Mouse (Mus musculus) liver, adult (tissue): ENCODE measurements around the gene Lmf1.
A peak's percentile ranks its signal among the peaks of the same experiment; 100 is the strongest.

Experiments used
- GATA4 ChIP-seq: IDR thresholded peaks from 2 replicates; pipeline ENCODE4 v1.6.1; 2014; ENCODE audit warnings: mild to moderate bottlenecking, low read length; ENCODE audit not compliant: insufficient replicate concordance

Gene Lmf1

DNA sequence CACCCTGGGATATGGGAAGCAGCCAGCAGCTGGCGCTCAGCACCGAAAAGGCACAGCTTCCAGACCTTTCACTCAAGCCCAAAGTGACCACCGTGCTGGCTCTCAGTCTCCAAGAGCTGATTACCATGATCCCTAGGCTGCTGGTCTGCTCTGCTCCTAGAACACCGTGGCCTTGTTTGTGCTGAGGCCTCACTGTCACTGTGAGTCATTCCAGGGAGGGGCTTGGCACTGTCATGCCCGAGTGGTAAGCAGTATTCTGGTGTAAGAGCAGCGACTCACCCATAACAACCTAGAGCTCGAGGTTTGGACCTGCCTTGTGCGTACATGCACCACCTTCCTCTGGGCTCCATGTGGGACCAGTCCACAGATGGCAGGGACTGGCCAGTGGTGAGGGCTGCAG lies 63.1 kb downstream of the Lmf1 start:
- TF ChIP-seq GATA4, result no peak

DNA sequence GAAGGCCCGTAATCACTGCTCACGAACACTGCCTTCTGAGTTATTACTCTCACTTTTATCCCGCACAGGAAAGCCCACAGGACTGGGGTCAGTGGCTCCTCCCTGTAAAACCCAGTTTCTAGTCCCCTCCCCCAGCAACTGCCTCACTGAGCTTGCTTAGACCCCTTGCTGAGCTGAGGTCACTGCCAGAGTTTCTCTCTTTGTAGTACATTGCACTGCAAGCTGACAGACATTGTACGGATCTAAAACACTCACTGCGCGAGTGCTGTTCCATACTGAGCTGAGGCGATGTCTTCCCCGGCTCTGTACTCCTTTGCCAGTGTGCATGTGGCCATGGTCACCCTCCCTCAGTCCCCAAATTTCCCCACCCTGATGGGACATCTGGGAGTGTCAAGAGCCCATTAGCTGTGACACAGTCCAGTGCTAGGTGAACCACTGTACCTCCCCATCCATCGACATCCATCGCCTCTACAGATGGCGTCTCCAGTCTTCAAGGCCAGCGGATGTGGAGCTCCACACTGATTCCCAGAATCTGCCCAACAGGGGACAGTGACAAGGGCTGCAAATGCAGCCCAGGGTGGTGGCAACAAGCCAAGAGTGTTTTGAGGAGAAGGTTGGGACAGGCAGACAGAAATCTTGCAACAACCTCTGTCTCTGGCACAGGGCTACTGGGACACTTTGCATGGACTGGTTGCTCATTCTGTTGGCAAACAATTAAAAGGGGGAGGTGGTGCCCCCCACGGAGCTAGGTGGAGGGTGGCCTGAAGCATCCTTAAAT lies 64.8 kb downstream of the Lmf1 start:
- no peak for TF ChIP-seq GATA4

GRCm38 (mm10) chr17:25644761-25645160 lies 65.9 kb downstream of the Lmf1 start:
- TF ChIP-seq GATA4, result no peak

DNA sequence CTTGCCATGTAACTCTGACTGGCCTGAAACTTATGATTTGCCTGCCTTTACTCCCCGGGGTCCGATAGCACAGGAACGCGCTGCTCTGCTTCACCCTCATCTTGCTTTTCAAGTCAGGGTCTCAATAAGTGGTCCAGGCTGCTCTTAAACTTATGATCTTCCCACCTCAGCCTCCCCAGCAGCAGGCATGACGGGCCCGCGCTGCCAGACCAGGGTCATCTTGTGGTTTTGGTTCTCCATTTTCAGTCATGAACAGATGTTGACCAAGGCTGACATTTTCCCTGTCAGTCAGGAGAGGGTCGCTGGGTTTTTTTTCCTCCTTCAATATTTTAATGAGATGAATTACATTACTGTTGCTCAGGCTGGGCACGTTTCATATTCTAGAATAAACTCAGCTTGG lies 66.8 kb downstream of the Lmf1 start:
- no peak for TF ChIP-seq GATA4

GRCm38 (mm10) chr17:25647901-25648300 lies 69.0 kb downstream of the Lmf1 start:
- peak; percentile 49; the same call in 1 of the 2 replicates for TF ChIP-seq GATA4

GRCm38 (mm10) chr17:25648678-25649216 lies 69.9 kb downstream of the Lmf1 start:
- TF ChIP-seq GATA4, result peak; percentile 23; the same call in 1 of the 2 replicates

DNA sequence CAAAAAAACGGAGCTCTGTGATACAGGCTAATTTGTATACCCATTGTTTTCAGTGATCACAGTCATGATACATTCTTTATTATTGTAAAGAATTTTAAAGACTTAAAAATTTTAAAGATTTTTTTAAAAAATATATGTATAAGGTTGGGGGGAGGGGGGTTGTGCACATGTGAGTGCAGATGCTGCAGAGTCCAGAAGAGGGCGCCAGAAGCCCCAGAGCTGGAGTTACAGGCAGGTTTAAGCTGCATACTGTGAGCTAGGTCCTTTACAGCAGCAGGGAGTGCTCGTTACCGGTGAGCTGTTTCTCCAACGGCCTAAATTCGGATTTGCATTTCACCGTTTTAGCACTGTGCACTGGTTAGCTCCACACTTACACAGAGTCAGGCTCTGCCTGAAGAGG lies 71.8 kb downstream of the Lmf1 start:
- no peak for TF ChIP-seq GATA4

DNA sequence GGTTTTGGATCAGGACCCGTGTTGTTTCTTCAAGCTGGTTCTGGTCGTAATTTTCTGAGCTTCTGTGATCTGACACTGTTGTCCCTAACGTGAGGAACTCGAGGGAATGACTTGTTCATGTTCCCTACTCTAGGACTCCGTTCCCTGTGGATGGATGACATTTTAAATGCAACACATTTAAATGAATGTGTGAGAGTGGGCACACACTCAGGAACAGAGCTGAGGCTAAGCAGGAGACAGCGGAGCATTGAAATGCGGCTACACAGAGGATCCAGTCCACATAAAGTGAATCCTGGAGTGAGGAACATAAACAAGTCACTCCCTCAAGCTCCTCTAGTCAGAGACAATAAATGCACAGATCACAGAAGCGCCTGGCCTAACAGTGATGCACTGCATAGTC lies 73.4 kb downstream of the Lmf1 start:
- no peak for TF ChIP-seq GATA4

GRCm38 (mm10) chr17:25656142-25656825 lies 77.4 kb downstream of the Lmf1 start:
- no peak for TF ChIP-seq GATA4

- TF ChIP-seq GATA4, result no peak
Measured at GRCm38 (mm10) chr17:25656826-25657189, 77.9 kb downstream of the Lmf1 start.

DNA sequence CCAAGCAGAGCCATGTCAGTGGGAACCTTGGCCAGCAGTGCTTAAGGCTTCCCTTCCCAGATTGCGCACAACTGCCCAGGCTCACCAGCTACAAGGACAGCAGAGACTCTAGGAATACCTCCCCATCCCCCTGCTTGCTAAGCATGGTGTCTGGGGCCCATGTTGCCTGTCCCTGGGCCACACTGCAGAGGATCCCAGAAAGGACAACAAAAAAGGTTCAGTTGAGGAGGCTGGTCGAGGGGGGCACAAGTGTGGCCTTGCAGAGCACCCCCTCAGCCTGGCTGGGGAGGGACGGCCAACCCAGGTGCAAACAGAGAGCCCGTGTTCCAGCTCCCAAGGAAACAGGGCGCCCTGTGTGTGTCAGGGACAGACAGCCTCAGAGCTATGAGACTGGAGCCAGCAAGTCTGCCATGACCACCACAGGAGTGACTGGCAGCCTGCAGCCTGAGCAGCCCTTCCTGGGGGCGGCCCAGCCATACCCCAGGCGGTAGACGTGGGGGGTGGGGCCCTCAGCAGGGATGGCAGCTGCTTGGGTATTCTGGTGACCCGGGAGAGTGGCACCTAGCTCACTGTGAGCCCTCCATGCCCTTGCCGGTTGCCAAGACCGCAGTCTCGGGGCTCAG lies 84.4 kb downstream of the Lmf1 start:
- no peak for TF ChIP-seq GATA4

DNA sequence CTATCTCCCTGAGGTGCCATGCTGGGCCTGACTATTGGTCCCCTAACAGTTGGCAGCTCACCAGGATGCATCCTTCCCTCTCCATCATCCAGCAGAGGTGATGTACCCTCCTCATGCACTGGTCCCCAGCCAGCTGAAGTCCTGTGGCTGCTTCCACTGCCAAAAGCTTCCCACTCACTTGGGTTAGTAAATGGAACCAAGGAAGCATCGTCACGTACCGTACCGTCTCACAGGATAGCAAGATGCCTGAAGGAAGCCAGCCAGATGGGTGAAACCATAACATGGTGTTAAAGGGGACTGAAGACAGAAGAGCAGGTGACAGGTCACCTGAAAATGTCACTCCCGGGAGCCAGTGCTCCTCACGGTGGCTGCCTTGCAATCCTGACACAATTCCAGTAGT lies 86.6 kb downstream of the Lmf1 start:
- no peak for TF ChIP-seq GATA4

- TF ChIP-seq GATA4, result no peak
Measured at GRCm38 (mm10) chr17:25665891-25666290, 87.0 kb downstream of the Lmf1 start.

- no peak for TF ChIP-seq GATA4
Measured at GRCm38 (mm10) chr17:25668481-25669055, 89.7 kb downstream of the Lmf1 start.

GRCm38 (mm10) chr17:25672982-25673381 lies 94.1 kb downstream of the Lmf1 start:
- TF ChIP-seq GATA4, result no peak
